Mouse (Mus musculus) cortical plate, adult 2 months (tissue): Measurements from ENCODE around the gene Clcc1. TPM values are rescaled to one million over a fixed set of nuclear protein-coding genes. Genes with fewer than 3 reads are reported as not detected.
"Not testable (repeated sequence)": the region's sequence is repeated elsewhere in the genome, so short reads cannot be mapped to it uniquely, and the experiment has no call there.

Experiments
- H3K27ac ChIP-seq: fragments of 200-500 bp; 2 replicates; pipeline ENCODE4 v1.5.1; 2012; ENCODE audit warnings: low read length, control low read depth, inconsistent platforms; ENCODE audit not compliant: insufficient read depth
- H3K4me1 ChIP-seq: fragments of 200-500 bp; 2 replicates; pipeline ENCODE4 v1.6.1; 2011; ENCODE audit warnings: low read length; ENCODE audit not compliant: control insufficient read depth, insufficient read depth
- H3K4me3 ChIP-seq: fragments of 200-500 bp; 2 replicates; pipeline ENCODE4 v1.5.1; 2011; ENCODE audit warnings: mild to moderate bottlenecking, low read length, control low read depth; ENCODE audit not compliant: insufficient read depth
- CTCF ChIP-seq: fragments of 200-500 bp; IDR thresholded peaks from 2 replicates; pipeline ENCODE4 v1.5.1; 2011; ENCODE audit warnings: mild to moderate bottlenecking, control low read depth, low read length; ENCODE audit not compliant: insufficient read depth; ENCODE audit errors: extremely low read depth
- POLR2A ChIP-seq: fragments of 200-500 bp; IDR thresholded peaks from 2 replicates; pipeline ENCODE4 v1.6.1; 2011; ENCODE audit warnings: mild to moderate bottlenecking, low read length, control low read depth; ENCODE audit not compliant: insufficient read depth; ENCODE audit errors: extremely low read depth
- polyA plus RNA-seq: library from polyadenylated mRNA; depleted of rRNA; stranded (reverse); fragments of >200 nt; gene quantifications from 2 replicates; pipeline ENCODE4 v1.2.3, GENCODE M21; 2012

The Clcc1 gene
- polyA plus RNA-seq, 1 experiment, result 43.8 TPM

DNA sequence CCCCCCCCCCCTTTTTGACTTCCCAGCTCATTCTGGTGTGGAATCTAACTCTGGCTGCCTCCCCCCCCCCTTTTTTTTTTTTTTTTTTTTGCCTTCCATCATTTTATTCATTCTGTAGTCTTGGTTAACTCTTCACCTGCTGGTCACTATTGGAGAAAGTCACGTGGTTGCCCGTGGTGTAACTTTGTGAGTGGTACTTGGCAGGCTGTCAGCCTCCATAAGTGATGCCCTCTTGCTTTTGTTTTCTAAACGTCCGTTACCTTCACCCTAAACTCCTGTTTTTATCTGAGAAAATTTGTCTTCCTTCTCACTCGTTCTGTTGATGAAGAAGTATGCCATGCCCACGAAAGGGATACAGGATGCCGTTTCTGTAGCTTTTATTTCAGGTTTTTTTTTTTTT is 1.8 kb downstream of the Clcc1 start:
- no peak for TF ChIP-seq POLR2A
- Histone ChIP-seq H3K4me3 (no peak overlapping the region), H3K27ac (no peak overlapping the region), H3K4me1 (no peaks in the 10 kb centered on the region; the same call in 1 of the 2 replicates)

DNA sequence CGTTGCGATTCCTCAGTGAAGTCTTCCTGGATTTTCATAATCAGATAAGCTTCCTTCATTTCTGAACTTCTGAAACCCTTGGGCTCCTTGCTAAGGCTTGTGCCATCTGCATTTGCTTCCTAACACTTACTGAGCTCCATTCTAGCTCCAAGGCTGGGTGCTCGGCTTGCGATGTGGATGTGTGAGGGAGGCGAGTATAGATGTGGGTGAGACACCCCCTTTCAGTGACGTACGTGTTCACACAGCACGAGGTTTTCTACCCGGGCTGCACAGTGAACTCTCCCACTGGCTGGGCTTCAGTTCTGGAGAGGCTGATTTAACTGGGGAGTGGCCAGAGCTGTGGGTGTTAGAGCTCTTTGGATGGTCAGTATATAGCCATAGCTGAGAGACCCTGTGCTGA is 4.9 kb downstream of the Clcc1 start:
- Histone ChIP-seq H3K4me3 (no peak overlapping the region), H3K4me1 (no peaks in the 10 kb centered on the region; the same call in 1 of the 2 replicates), H3K27ac (no peak overlapping the region)
- TF ChIP-seq CTCF, result no peak
- no peak for TF ChIP-seq POLR2A

DNA sequence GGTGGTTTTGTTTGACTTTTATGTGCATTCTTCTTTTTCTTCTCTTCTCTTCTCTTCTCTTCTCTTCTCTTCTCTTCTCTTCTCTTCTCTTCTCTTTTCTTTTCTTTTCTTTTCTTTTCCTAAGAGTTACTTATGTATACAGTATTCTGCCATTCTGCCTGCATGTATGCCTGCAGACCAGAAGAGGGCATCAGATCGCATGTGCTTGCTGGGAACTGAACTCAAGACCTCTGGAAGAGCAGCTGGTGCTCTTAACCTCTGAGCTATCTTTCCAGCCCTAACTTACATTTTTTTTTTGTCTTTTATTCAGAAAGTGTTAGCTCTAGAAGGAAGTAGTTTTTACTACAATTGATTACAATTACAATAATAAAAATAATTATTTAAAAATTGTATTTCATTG is 7.2 kb downstream of the Clcc1 start:
- Histone ChIP-seq H3K27ac (no peak overlapping the region), H3K4me3 (no peak overlapping the region), H3K4me1 (no peaks in the 10 kb centered on the region)
- no peak for TF ChIP-seq POLR2A

DNA sequence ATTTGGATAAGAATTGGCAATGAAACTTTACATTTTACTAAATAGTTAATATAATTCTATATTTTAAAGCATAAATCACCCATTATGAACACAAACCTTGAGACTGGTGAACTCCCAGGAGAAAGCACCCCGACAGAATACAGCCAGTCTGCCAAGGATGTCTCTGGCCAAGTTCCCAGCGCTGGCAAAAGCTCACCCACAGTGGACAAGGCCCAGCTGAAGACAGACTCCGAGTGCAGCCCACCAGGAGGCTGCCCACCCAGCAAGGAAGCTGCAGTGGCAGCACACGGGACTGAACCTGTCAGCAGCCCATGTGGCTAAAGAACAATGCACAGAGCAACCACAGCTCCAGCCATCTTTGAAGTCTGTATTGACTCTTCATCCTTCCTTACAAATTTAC is 22.9 kb downstream of the Clcc1 start:
- no peak overlapping the region for H3K4me3 ChIP-seq
- H3K4me1 ChIP-seq, result no peaks in the 10 kb centered on the region
- H3K27ac ChIP-seq, result no peak overlapping the region
- TF ChIP-seq CTCF (no peak), POLR2A (no peak)

DNA sequence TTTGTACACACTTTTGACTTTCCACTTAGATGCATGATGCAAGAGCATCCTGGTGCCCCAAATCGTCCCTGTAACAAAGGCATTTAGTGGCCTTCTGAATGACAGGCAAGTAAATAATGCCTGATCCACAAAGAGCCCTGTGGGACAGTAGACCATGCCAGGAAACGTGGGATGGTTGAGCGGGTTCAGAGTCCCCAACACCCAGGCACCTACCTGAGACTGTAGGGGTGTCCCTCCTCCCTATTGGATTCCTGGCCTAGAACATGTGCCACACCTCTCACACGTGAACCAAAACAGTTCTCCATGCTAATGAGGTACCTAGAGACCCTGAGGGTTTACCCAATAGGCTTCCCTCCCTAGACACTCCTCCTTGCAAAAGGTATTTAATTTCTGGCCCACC is 27.3 kb downstream of the Clcc1 start:
- Histone ChIP-seq H3K4me3 (no peak overlapping the region), H3K27ac (no peak overlapping the region), H3K4me1 (no peaks in the 10 kb centered on the region)
- no peak for TF ChIP-seq CTCF
- no peak for TF ChIP-seq POLR2A

DNA sequence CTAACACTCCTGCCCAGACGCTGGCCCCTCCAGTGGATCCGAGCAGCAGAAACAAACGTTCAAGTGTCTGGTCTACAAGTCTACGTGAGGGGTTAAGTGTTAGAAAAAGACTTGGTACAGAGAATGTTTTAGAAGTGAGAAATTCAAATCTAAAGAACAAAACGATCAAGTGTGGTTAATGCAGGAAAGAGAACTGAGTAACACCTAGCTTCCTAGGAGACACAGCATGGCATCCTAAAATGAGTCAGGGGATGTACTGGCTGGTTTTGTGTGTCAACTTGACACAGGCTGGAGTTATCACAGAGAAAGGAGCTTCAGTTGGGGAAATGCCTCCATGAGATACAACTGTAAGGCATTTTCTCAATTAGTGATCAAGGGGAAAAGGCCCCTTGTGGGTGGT is 29.9 kb downstream of the Clcc1 start:
- not testable (repeated sequence) for H3K4me1 ChIP-seq, H3K4me3 ChIP-seq, H3K27ac ChIP-seq

DNA sequence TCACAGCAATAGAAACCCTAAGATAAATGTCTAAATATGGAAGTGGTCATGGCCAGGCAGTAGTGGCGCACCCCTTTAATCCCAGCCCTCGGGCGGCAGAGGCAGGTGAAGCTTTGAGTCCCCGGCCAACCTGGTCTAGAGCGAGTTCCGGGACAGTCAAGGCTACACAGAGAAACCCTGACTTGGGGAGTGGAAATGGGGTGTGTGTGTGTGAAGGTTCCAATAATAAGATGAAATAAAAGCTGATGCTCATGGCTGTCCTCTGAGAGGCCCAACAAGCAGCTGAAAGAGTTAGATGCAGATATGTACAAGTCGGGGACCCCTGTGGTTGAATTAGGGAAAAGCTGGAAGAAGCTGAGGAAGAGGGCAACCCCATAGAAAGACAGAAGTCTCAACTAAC is 32.0 kb downstream of the Clcc1 start:
- H3K27ac ChIP-seq, result no peak overlapping the region
- H3K4me1 ChIP-seq, result no peaks in the 10 kb centered on the region; the same call in 1 of the 2 replicates
- no peak for TF ChIP-seq POLR2A
- no peak for TF ChIP-seq CTCF
- no peak overlapping the region for H3K4me3 ChIP-seq

DNA sequence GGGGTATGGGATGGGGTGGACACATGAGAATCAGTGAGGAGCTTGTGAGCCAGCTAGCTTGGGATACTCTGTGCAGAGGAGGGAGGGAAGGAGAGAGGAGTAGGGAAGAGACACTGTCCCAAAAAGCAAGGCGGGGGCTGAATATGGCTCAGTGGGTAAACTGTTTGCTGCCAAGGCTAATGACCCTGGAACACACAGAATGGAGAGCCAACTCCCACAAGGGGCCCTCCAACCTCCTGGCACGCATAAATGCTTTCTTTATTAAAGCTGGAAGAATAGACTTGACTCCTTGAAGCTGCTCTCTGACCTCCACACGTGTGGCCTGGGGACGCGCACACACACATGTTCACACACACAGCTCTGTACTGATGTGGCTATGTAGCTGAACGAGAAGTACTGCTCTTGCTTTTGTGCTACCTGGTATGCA is 35.3 kb downstream of the Clcc1 start:
- H3K27ac ChIP-seq, result no peak overlapping the region
- no peaks in the 10 kb centered on the region; the same call in 1 of the 2 replicates for H3K4me1 ChIP-seq
- H3K4me3 ChIP-seq, result no peak overlapping the region
- TF ChIP-seq POLR2A, result no peak
- no peak for TF ChIP-seq CTCF

DNA sequence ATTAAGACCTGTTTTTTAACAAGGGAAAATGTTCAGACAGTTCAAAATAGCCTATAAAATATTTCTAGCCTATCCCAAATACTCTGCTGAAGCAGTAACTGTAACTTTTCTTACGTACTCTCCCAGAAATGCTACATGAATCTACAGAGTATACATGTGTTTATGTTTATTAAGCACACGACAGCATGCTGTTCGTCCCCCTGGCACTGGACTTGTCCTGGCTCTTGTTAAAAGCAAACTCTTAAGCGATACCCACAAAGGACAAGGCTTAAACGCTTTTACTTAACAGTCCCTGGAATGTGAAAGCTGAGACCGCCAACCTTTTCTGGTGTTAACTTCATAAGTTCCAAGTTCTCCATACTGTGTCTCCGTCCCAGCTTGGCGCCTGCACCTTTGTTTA is 35.7 kb downstream of the Clcc1 start:
- Histone ChIP-seq H3K4me3 (no peak overlapping the region), H3K27ac (no peak overlapping the region), H3K4me1 (no peaks in the 10 kb centered on the region; the same call in 1 of the 2 replicates)
- TF ChIP-seq CTCF (no peak), POLR2A (no peak)

DNA sequence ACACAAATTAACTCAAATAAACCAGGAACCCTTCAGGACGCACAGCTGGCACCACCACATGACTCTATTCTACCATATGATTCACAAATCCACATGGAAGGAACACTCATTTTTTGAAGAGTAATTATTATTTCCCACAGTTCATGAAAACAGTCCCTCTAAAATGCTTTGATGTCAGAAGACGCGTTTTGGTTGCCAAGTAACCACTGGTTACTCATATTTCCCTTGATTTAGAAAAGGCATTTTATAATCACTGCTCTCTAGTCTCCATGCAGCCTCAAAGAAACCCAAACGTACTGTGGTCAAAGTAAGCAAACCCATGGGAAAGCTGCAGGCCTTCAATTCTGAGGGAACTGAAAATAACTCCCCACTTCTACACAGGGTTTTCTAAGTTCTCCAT is 36.3 kb downstream of the Clcc1 start:
- H3K4me3 ChIP-seq, result no peak overlapping the region
- H3K4me1 ChIP-seq, result no peaks in the 10 kb centered on the region; the same call in 1 of the 2 replicates
- TF ChIP-seq POLR2A (no peak), CTCF (no peak)
- no peak overlapping the region for H3K27ac ChIP-seq

DNA sequence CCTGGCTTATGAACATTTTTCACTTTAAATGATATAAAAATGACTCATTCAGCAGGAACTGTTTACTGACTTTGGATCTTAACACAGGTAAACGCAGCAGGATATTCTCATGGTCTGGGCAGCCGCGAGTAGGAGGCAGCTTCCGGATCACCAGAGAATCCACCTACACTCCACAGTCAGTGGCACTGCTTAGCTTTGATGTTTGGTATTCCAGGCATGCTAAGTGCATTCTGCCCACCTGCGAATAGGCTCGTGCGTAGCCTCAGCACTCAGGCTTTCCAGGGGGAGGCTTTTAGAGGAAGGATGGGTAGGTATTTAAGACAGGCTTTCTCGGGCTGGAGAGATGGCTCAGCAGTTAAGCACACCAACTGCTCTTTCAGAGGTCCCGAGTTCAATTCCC is 40.6 kb downstream of the Clcc1 start:
- TF ChIP-seq POLR2A, result no peak
- TF ChIP-seq CTCF, result no peak
- no peak overlapping the region for H3K4me3 ChIP-seq
- H3K27ac ChIP-seq, result no peak overlapping the region
- no peaks in the 10 kb centered on the region; the same call in 1 of the 2 replicates for H3K4me1 ChIP-seq
